Mouse (Mus musculus): ENCODE results near the gene Wscd2.

Wscd2 gene

GRCm38 (mm10) chr5:113611131-113611530, 121.0 kb downstream of the Wscd2 start:
- no peak for DNase-seq (ENCODE audit: low spot score in 2 of 2)

GRCm38 (mm10) chr5:113611771-113612233, 121.7 kb downstream of the Wscd2 start:
- no peak for DNase-seq (ENCODE audit: low spot score in 2 of 2)

GRCm38 (mm10) chr5:113618716-113619115, 128.6 kb downstream of the Wscd2 start:
- no peak for DNase-seq (ENCODE audit: low spot score in 2 of 2)

DNA sequence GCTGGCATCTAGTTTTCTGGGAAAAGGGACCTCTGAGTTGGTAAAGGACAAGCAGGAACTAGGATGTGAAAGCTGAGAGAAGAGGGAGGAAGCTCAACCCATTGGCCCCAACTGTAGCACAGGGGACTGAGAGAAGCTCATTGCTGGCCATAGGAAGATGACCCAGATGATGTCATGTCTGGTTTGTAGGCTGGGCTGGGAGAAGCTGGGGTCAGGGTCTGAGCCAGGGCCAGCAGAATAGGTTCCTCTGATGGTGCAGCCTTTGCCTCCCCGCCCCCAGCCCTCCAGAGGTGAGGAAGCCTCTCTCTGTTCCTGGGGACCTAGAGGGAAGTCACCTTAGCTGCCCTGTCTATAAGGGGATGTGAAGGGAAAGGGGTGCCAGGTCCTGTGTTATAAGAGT, 129.0 kb downstream of the Wscd2 start:
- no peak for DNase-seq (ENCODE audit: low spot score in 2 of 2)

GRCm38 (mm10) chr5:113620130-113620716, 130.1 kb downstream of the Wscd2 start:
- no peak for DNase-seq (ENCODE audit: low spot score in 2 of 2)

GRCm38 (mm10) chr5:113620999-113621398, 130.9 kb downstream of the Wscd2 start:
- no peak for DNase-seq (ENCODE audit: low spot score in 2 of 2)

GRCm38 (mm10) chr5:113623052-113623451, 132.9 kb downstream of the Wscd2 start:
- no peak for DNase-seq (ENCODE audit: low spot score in 2 of 2)

DNA sequence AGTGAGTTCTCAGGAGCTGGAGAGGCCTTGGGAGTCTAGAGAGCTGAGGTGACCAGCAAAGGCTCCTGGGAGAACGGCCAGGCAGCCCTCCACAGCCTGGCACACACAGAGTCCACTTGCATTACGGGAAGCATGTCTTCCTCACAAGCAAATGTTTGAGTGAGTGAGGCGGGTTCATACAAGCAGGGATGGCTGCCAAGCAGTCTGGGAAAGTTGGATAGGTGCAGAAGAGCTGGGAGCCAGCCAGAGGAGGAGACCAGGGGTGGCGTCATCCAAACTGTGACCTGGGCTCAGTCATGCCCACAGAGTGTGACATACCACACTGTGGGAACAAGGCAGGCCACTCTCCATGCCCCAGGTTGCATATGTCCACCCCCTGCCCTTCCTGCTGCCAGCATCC, 134.9 kb downstream of the Wscd2 start:
- no peak for DNase-seq (ENCODE audit: low spot score in 2 of 2)

- no peak for DNase-seq (ENCODE audit: low spot score in 2 of 2)
These were observed 136.2 kb downstream of the Wscd2 start for GRCm38 (mm10) chr5:113626352-113626751.

- no peak for DNase-seq (ENCODE audit: low spot score in 2 of 2)
These were observed 136.9 kb downstream of the Wscd2 start for GRCm38 (mm10) chr5:113626991-113627390.

DNA sequence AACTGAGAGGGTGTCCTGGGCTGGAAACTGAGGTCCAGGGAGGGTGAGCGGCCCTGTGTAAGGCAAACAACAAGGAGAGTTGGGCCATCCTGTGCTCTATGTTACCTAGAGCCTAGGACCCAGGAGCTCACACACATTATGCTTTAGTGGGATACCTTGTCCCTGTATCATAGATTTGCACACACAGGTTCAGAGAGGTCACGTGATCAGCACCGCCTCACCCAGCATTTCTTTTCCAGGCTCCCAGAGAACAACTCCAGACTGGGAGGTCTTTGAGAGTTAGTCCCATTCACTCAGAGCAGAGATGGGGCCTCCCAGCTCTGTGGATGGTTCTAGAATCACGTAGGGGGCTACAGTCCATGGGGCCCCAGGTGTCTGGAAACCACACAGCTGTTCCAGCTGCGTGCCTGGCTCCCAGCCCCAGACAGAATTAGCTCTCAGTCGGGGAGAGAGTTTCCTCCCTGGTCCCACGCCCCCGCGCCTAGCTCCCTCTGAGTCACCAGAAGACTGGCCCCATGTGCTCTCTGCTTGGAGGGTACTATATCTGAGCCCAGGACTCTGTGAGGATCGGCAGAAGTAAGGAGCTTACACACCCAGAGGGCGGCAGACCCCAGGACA, 137.8 kb downstream of the Wscd2 start:
- DNase-seq (ENCODE audit: low spot score in 2 of 2): peak; percentile 28 to 31

DNA sequence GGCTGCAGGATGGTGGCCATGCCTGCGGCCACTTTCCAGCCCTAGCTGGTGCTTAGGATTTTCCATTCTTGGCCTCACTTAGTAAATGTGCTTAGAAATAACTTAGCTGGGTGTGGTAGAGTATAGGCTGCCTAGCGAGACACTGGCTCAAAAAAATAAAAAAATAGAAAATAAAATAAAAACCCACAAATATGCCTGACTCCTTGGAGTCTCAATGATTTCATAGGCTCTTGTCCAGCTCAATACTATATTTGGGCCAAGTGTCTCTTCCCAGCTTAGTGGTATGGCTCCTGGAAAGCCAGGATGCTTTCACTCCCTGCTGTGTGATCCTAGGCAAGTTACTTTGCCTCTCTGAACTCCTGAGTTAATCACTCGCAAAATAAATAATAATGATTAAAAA, 139.1 kb downstream of the Wscd2 start:
- no peak for DNase-seq (ENCODE audit: low spot score in 2 of 2)

- DNase-seq (ENCODE audit: low spot score in 2 of 2): no peak
These were observed 140.0 kb downstream of the Wscd2 start for GRCm38 (mm10) chr5:113630116-113630515.

- no peak for DNase-seq (ENCODE audit: low spot score in 2 of 2)
These were observed 143.0 kb downstream of the Wscd2 start for GRCm38 (mm10) chr5:113633037-113633714.

- peak; percentile 16 to 36 for DNase-seq (ENCODE audit: low spot score in 2 of 2)
These were observed 144.0 kb downstream of the Wscd2 start for GRCm38 (mm10) chr5:113634024-113634651.

GRCm38 (mm10) chr5:113634887-113635610, 144.9 kb downstream of the Wscd2 start:
- no peak for DNase-seq (ENCODE audit: low spot score in 2 of 2)

DNA sequence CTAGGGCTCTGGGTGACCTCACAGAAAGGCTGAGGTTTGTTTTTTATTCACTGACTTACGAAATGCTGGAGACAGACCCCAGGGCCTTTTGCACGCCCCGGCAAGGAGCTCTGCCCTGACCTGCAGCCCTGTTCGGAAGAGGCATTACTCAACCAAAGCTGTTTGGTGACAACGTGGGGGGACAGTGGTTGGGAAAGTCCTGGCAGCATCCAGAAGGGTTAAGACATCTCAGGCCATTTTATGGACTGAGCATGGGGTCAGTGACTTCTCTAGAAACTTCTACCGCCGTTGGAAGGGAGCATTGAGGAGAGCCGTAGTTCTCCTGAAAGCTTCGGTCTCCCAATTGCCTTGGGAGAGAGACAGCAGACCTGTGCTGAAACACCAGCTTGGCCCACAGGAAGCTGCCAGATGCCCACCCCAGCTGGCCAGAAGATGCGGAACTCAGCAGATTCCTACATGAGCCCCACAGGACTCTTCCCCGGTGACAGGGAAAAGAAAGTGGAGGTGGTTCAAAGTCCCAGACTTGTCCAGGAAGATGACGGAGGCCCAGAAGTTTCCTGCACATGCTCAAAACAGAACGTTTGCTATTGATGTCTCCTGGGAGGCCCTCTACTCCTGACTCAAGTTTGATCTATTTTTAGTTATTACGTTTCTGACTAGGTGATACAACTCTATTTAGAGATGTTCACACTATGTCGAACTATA, 145.9 kb downstream of the Wscd2 start:
- DNase-seq (ENCODE audit: low spot score in 2 of 2): no peak

- DNase-seq (ENCODE audit: low spot score in 2 of 2): no peak
These were observed 147.5 kb downstream of the Wscd2 start for GRCm38 (mm10) chr5:113637631-113638030.

- DNase-seq (ENCODE audit: low spot score in 2 of 2): no peak
These were observed 147.9 kb downstream of the Wscd2 start for GRCm38 (mm10) chr5:113638055-113638454.

DNA sequence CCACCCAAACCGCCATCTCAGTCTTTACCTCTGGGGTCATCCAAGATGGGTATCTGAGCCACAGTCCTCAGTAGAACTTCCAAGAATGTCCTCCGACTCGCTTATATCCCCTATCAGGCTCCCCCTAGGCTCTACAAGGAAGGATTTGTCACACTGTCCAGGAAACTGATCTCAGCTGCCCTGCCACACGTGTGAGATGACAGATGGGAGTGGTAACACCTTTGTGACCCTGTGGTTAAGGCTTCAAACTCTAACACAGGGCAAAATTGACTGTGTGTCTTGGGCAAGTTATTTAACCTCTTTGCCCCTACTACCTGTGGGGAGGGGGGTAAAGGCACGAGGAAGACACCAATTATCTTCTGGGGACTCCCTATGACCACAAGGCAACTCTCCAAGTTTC, 149.0 kb downstream of the Wscd2 start:
- no peak for DNase-seq (ENCODE audit: low spot score in 2 of 2)

All from frontal cortex, postnatal 25 days (tissue).